Mouse (Mus musculus): ENCODE measurements around the gene Taf6l. TPM values are rescaled to one million over a fixed set of nuclear protein-coding genes. Genes with fewer than 3 reads are reported as not detected.
A peak's percentile ranks its signal among the peaks of the same experiment; 100 is the strongest.

Taf6l gene
- polyA plus RNA-seq, 1 experiment from 2014 or later = 17.1 TPM

DNA sequence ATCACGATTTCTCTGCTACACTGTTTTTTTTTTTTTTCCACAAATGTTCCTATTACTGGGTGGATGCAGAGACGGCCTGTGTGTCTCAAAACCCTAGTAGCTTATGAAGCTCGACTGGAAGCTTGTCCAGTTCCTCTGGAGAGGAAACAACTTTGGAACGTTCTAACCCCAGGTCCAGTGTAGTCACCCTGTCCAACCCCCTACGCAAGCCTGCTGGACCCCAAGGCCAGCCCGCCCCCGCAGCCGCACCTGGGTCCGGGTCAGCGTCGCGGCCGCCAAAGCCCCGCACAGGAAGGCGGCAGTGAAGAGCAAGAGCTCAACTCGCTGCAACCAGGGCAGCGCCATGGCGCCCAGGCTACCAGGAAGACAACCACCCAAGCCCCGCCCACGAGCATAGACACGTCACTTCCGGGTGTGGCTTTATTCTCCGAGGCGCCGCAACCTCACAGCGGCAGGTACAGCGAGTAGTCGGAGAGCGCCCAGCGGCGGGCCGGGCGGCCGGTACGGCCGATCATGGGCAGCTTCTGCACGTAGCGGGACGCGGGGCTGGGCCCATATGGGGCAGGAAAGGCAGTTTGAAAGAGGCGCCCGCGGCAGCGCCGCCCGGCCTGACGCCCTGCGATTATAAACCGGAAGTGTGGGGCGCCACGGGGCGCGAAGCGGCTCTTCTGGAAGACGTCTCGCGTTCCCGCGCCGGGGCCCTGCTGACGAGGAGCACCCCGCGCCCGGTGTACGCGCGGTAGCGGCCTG lies 12.0 kb downstream of the Taf6l start, which contains the start of gene Tmem179b:
Tmem179b (minus strand) TSS at position 382 of the 750 bp plus-strand sequence.
- under 1% methylated on average over 66 of the region's 68 CpGs for WGBS
- peaks cover 29% of the 10 kb centered on the region for H3K36me3 ChIP-seq (ENCODE audit: control insufficient read depth, insufficient read depth, low read length)
- no peaks in the 10 kb centered on the region for H3K27me3 ChIP-seq (ENCODE audit: control insufficient read depth, insufficient read depth, low read length)
- peaks cover 19% of the 10 kb centered on the region for H3K4me1 ChIP-seq (ENCODE audit: control insufficient read depth, insufficient read depth, low read length)
- H3K4me2 ChIP-seq (replicated peaks; ENCODE audit: low read depth, low read length) = peak within 1 kb of the TSS; percentile 98
- peak within 1 kb of the TSS; percentile 98 for H3K27ac ChIP-seq (ENCODE audit: low read length)
- H3K9ac ChIP-seq (replicated peaks; ENCODE audit: low read depth, low read length) = peak within 1 kb of the TSS; percentile 94
- no peaks in the 10 kb centered on the region for H3K9me3 ChIP-seq (ENCODE audit: control insufficient read depth, low read depth, low read length)
- peak within 1 kb of the TSS; percentile 75 for H3K4me3 ChIP-seq (ENCODE audit: low read depth, low read length)
- ATAC-seq (ENCODE audit: insufficient number of reproducible peaks, insufficient read depth, low FRiP score, low read depth) = peak; percentile 92

DNA sequence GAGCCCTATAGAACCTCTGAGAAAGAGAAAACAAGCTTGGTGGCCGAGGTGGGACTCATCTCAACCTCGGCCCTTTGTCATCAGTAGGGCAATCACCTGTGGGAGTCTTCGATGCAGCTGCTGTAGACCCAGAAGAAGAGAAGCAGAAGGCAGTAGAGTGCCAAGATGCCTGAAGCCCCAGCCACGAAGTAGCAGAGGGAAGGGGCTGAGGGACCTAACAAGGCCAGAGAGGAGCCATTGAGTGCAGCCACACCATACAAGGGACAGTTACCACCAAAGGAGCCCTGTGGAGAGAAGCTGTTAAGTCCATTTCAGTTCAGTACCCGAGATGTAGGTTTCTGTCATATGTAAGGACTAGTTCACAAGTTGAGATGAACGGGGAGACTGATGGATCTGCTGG lies 12.8 kb downstream of the Taf6l start:
- no peaks in the 10 kb centered on the region for H3K27me3 ChIP-seq (ENCODE audit: control insufficient read depth, insufficient read depth, low read length)
- peak overlapping the region; percentile 98 for H3K27ac ChIP-seq (ENCODE audit: low read length)
- peaks cover 19% of the 10 kb centered on the region for H3K4me1 ChIP-seq (ENCODE audit: control insufficient read depth, insufficient read depth, low read length)
- peak overlapping the region; percentile 98 for H3K4me2 ChIP-seq (replicated peaks; ENCODE audit: low read depth, low read length)
- H3K9ac ChIP-seq (replicated peaks; ENCODE audit: low read depth, low read length) = peak overlapping the region; percentile 94
- ATAC-seq (ENCODE audit: insufficient number of reproducible peaks, insufficient read depth, low FRiP score, low read depth) = no peak
- H3K4me3 ChIP-seq (ENCODE audit: low read depth, low read length) = peak overlapping the region; percentile 75
- H3K36me3 ChIP-seq (ENCODE audit: control insufficient read depth, insufficient read depth, low read length) = peaks cover 33% of the 10 kb centered on the region
- no peaks in the 10 kb centered on the region for H3K9me3 ChIP-seq (ENCODE audit: control insufficient read depth, low read depth, low read length)
- WGBS = 58% methylated on average over 6 of the region's 6 CpGs

DNA sequence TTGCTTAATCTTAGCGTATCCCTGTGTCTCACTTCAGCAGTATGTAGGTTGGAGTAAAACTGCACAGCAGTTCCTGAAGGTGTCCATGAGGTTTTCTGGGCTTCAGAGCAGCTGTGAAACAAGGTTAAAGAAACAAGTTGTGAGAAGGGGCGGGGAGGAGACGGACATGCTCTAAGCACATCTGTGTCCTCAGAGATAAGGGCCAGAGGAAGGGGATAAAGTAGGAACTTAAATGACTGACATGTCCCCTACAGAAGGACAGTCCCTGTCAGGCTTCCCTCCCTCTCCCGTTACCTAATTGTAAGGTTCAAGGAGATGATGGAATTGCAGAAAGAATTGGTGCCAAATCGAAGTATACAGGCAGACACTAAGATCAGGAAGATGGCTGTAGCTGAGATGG lies 13.2 kb downstream of the Taf6l start:
- 74% methylated on average over 5 of the region's 5 CpGs for WGBS
- H3K4me1 ChIP-seq (ENCODE audit: control insufficient read depth, insufficient read depth, low read length) = peaks cover 19% of the 10 kb centered on the region
- H3K9me3 ChIP-seq (ENCODE audit: control insufficient read depth, low read depth, low read length) = no peaks in the 10 kb centered on the region
- ATAC-seq (ENCODE audit: insufficient number of reproducible peaks, insufficient read depth, low FRiP score, low read depth) = no peak
- no peaks in the 10 kb centered on the region for H3K27me3 ChIP-seq (ENCODE audit: control insufficient read depth, insufficient read depth, low read length)
- peak overlapping the region; percentile 75 for H3K4me3 ChIP-seq (ENCODE audit: low read depth, low read length)
- H3K9ac ChIP-seq (replicated peaks; ENCODE audit: low read depth, low read length) = no peak overlapping the region
- H3K27ac ChIP-seq (ENCODE audit: low read length) = no peak overlapping the region; the same call in 1 of the 2 replicates
- H3K4me2 ChIP-seq (replicated peaks; ENCODE audit: low read depth, low read length) = peak overlapping the region; percentile 98
- H3K36me3 ChIP-seq (ENCODE audit: control insufficient read depth, insufficient read depth, low read length) = peaks cover 33% of the 10 kb centered on the region

DNA sequence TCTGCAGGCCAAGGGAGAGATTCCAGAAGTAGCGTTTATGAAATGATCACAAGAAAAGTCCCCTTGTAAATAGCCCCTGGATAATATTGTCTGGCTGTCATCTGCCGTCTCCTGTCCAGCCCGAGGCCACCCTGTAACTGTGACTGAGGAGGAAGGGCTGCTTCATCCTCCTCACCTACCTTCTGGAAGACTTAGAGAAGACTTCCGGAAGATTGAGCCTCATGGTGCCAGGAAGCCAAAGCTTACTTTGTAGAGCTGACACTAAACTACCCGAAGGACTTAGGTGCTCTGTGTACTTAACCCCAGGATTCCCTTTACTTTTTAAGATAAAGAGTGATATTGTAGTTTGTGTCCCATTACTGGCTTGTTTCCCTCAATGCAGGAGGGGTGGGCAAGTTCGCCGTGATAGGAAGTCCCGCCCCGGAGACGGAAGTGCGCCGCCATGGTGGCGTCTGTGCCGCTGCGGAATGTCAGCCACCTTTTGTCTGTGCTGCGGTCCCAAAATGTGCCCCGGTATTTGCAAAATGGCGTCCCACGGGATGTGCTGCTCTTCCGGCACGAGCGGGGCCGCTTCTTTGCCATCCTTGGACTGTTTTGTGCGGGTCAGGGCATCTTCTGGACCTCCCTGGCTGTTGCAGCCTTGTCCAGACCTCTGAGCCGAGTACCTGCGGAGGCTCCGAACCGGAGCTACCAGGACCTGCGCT lies 15.5 kb downstream of the Taf6l start, which contains the start of gene Tmem223:
Tmem223 (plus strand) TSS at position 430 of the 704 bp plus-strand sequence.
- Histone ChIP-seq H3K4me1 (ENCODE audit: control insufficient read depth, insufficient read depth, low read length) (peaks cover 17% of the 10 kb centered on the region), H3K9me3 (ENCODE audit: control insufficient read depth, low read depth, low read length) (no peaks in the 10 kb centered on the region), H3K27ac (ENCODE audit: low read length) (peak within 1 kb of the TSS; percentile 91), H3K4me3 (ENCODE audit: low read depth, low read length) (peak within 1 kb of the TSS; percentile 76), H3K27me3 (ENCODE audit: control insufficient read depth, insufficient read depth, low read length) (no peaks in the 10 kb centered on the region), H3K36me3 (ENCODE audit: control insufficient read depth, insufficient read depth, low read length) (peaks cover 51% of the 10 kb centered on the region), H3K4me2 (replicated peaks; ENCODE audit: low read depth, low read length) (peak within 1 kb of the TSS; percentile 77), H3K9ac (replicated peaks; ENCODE audit: low read depth, low read length) (peak within 1 kb of the TSS; percentile 89)
- 25% methylated on average over 29 of the region's 29 CpGs for WGBS
- peak; percentile 48 for ATAC-seq (ENCODE audit: insufficient number of reproducible peaks, insufficient read depth, low FRiP score, low read depth)

DNA sequence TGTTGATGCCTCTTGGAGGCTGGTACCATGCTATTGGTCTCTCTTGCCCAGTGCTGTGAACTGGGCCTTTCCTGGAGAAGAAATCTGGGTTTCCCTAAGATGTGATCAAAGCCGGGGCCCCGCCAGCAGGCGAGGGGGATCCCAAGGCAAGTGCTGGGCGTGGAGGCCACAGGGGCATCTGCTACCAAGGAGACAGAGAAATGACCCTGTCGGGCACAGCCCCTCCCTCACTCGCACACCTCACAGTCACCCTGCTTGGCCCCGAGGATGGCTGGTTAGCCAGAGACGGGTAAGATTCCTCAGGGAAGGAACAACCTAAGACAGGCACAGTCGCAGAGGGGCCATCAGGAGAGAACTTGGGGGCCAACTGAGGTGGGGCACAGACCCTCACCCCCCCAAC lies 20.7 kb downstream of the Taf6l start:
- Histone ChIP-seq H3K4me2 (replicated peaks; ENCODE audit: low read depth, low read length) (no peak overlapping the region), H3K36me3 (ENCODE audit: control insufficient read depth, insufficient read depth, low read length) (peaks cover 81% of the 10 kb centered on the region), H3K4me1 (ENCODE audit: control insufficient read depth, insufficient read depth, low read length) (no peaks in the 10 kb centered on the region), H3K27me3 (ENCODE audit: control insufficient read depth, insufficient read depth, low read length) (no peaks in the 10 kb centered on the region), H3K27ac (ENCODE audit: low read length) (no peak overlapping the region), H3K9me3 (ENCODE audit: control insufficient read depth, low read depth, low read length) (peaks cover 10% of the 10 kb centered on the region; the same call in 1 of the 2 replicates), H3K4me3 (ENCODE audit: low read depth, low read length) (no peak overlapping the region), H3K9ac (replicated peaks; ENCODE audit: low read depth, low read length) (no peak overlapping the region)
- no peak for ATAC-seq (ENCODE audit: insufficient number of reproducible peaks, insufficient read depth, low FRiP score, low read depth)
- 96% methylated on average over 9 of the region's 9 CpGs for WGBS

DNA sequence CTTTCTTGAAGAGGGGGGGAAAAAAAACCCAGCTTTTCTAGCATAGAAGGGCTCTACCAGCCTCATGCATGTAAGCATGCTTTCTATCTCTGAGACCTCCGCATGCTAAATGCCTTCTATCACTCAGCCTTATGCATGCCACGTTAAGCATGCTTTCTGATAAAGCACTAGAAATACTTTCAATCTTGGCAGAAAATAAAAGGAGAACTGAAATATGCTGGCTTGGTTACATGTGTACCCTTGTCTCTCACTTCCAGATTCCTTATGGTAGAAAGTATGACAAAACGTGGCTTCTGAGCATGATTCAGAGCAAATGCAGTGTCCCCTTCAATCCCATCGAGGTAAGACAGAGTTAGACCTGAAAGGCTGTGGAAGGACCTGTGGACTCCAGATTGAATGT lies 22.9 kb downstream of the Taf6l start:
- Histone ChIP-seq H3K27me3 (ENCODE audit: control insufficient read depth, insufficient read depth, low read length) (no peaks in the 10 kb centered on the region), H3K4me1 (ENCODE audit: control insufficient read depth, insufficient read depth, low read length) (peaks cover 1% of the 10 kb centered on the region), H3K36me3 (ENCODE audit: control insufficient read depth, insufficient read depth, low read length) (peaks cover 63% of the 10 kb centered on the region), H3K4me2 (replicated peaks; ENCODE audit: low read depth, low read length) (no peak overlapping the region), H3K4me3 (ENCODE audit: low read depth, low read length) (no peak overlapping the region), H3K27ac (ENCODE audit: low read length) (no peak overlapping the region), H3K9ac (replicated peaks; ENCODE audit: low read depth, low read length) (no peak overlapping the region), H3K9me3 (ENCODE audit: control insufficient read depth, low read depth, low read length) (peaks cover 10% of the 10 kb centered on the region; the same call in 1 of the 2 replicates)
- no peak for ATAC-seq (ENCODE audit: insufficient number of reproducible peaks, insufficient read depth, low FRiP score, low read depth)
- WGBS = 93% methylated on average over 4 of the region's 4 CpGs

DNA sequence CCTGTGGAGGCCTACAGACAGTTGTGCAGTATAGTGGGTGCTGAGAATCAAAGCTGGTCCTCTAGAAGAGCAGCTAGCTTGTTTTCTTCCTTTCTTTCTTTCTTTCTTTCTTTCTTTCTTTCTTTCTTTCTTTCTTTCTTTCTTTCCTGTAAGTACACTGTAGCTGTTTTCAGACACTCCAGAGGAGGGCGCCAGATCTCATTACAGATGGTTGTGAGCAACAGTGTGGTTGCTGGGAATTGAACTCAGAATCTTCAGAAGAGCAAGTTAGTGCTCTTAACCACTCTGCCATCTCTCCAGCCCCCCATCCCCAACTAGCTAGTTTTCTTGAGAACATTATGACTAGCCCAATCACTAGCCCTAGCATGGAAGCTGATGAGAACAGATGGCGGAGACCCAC lies 25.5 kb downstream of the Taf6l start:
- H3K9me3 ChIP-seq (ENCODE audit: control insufficient read depth, low read depth, low read length) = peaks cover 10% of the 10 kb centered on the region; the same call in 1 of the 2 replicates
- H3K4me3 ChIP-seq (ENCODE audit: low read depth, low read length) = no peak overlapping the region
- peaks cover 6% of the 10 kb centered on the region for H3K4me1 ChIP-seq (ENCODE audit: control insufficient read depth, insufficient read depth, low read length)
- WGBS = 90% methylated on average over 2 of the region's 2 CpGs
- ATAC-seq (ENCODE audit: insufficient number of reproducible peaks, insufficient read depth, low FRiP score, low read depth) = no peak
- no peaks in the 10 kb centered on the region for H3K27me3 ChIP-seq (ENCODE audit: control insufficient read depth, insufficient read depth, low read length)
- H3K27ac ChIP-seq (ENCODE audit: low read length) = no peak overlapping the region
- H3K36me3 ChIP-seq (ENCODE audit: control insufficient read depth, insufficient read depth, low read length) = peaks cover 38% of the 10 kb centered on the region
- no peak overlapping the region for H3K4me2 ChIP-seq (replicated peaks; ENCODE audit: low read depth, low read length)
- no peak overlapping the region for H3K9ac ChIP-seq (replicated peaks; ENCODE audit: low read depth, low read length)

DNA sequence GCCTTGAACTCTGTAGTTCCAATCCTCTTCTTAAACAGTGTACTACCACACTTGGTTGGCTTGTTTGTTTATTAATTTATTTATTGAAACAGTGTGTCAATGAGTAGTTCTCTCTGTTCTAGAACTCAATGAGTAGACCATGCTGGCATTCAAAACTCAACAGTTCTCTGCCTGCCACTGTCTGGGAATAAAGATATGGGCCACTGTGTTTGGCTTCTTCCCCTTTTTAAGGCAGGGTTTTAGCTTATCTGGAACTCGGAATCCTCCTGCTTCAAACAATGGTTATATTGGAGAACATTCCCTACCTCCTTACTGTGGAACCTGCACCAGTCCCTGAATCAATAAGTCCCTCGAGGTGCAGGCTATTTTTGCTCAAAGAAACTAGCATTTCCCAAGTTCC lies 27.3 kb downstream of the Taf6l start:
- no peaks in the 10 kb centered on the region for H3K9me3 ChIP-seq (ENCODE audit: control insufficient read depth, low read depth, low read length)
- peaks cover 33% of the 10 kb centered on the region for H3K36me3 ChIP-seq (ENCODE audit: control insufficient read depth, insufficient read depth, low read length)
- ATAC-seq (ENCODE audit: insufficient number of reproducible peaks, insufficient read depth, low FRiP score, low read depth) = no peak
- no peak overlapping the region for H3K9ac ChIP-seq (replicated peaks; ENCODE audit: low read depth, low read length)
- no peak overlapping the region for H3K4me3 ChIP-seq (ENCODE audit: low read depth, low read length)
- H3K27ac ChIP-seq (ENCODE audit: low read length) = no peak overlapping the region
- H3K27me3 ChIP-seq (ENCODE audit: control insufficient read depth, insufficient read depth, low read length) = no peaks in the 10 kb centered on the region
- 86% methylated on average over 2 of the region's 2 CpGs for WGBS
- no peak overlapping the region for H3K4me2 ChIP-seq (replicated peaks; ENCODE audit: low read depth, low read length)
- H3K4me1 ChIP-seq (ENCODE audit: control insufficient read depth, insufficient read depth, low read length) = peaks cover 6% of the 10 kb centered on the region

Measured in stomach, embryonic 14.5 days (tissue).